Mouse (Mus musculus): ENCODE measurements around the gene Map3k9. TPM values are rescaled to one million over a fixed set of nuclear protein-coding genes. Genes with fewer than 3 reads are reported as not detected.
A peak's percentile ranks its signal among the peaks of the same experiment; 100 is the strongest.

Map3k9 gene
- polyA plus RNA-seq, 1 experiment from 2014 or later: 4.2 TPM

GRCm38 (mm10) chr12:81748021-81748576, 32.9 kb downstream of the Map3k9 start:
- Histone ChIP-seq H3K27me3 (no peaks in the 10 kb centered on the region), H3K4me2 (no peak overlapping the region), H3K36me3 (ENCODE audit: poor library complexity, severe bottlenecking) (peaks cover 8% of the 10 kb centered on the region), H3K4me1 (peaks cover 6% of the 10 kb centered on the region; the same call in 1 of the 2 replicates), H3K9me3 (replicated peaks) (no peaks in the 10 kb centered on the region), H3K27ac (no peak overlapping the region), H3K9ac (no peak overlapping the region), H3K4me3 (no peak overlapping the region)
- no peak for ATAC-seq
- 57% methylated on average over 4 of the region's 4 CpGs for WGBS

- H3K9me3 ChIP-seq (replicated peaks): no peaks in the 10 kb centered on the region
- no peak overlapping the region for H3K27ac ChIP-seq
- H3K4me1 ChIP-seq: peaks cover 6% of the 10 kb centered on the region; the same call in 1 of the 2 replicates
- H3K27me3 ChIP-seq: no peaks in the 10 kb centered on the region
- H3K9ac ChIP-seq: no peak overlapping the region
- H3K4me3 ChIP-seq: no peak overlapping the region
- H3K36me3 ChIP-seq (ENCODE audit: poor library complexity, severe bottlenecking): peaks cover 15% of the 10 kb centered on the region
- no peak for ATAC-seq
- H3K4me2 ChIP-seq: no peak overlapping the region
- WGBS: 78% methylated on average over 9 of the region's 9 CpGs
Measured at GRCm38 (mm10) chr12:81746400-81747024, 34.5 kb downstream of the Map3k9 start.

DNA sequence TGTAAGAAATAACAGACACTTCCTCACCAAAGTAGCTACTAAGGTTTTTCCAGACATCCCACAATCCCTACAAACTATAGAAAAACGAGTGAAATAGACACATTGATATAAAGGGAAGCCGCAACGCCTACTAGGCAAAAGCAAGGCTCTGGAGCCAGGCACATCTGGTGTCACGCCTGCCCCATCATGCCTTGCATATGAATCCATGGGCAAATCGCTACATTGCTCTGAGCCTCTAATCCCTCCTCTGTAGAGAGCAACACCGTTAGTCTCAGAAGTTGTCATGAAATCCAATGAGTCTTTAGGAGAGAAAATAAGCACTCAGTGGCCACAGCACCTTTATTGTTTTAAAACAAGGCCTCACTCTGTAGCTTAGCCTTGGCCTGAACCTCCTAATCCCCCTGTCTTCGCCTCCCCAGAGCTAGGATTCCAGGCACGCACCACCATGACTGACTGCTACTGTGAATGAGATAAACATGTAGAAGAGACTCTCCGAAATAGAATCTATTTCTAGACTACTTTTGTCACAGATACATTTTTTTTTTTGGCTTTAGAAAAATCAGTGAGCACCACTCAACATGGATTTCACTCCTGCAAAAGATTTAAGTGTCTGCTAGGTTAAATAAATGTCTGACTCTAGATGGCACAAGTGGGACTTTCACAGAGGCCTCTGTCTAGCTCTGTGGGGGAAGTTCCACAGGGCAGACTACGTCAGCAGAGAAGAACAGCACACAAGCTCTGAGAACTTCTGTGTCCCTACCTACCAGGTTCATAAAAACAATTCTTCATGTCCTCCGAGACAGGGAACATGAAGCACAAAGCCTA, 45.5 kb downstream of the Map3k9 start:
- no peak overlapping the region for H3K27ac ChIP-seq
- H3K27me3 ChIP-seq: no peaks in the 10 kb centered on the region
- peaks cover 52% of the 10 kb centered on the region for H3K36me3 ChIP-seq (ENCODE audit: poor library complexity, severe bottlenecking)
- no peak for ATAC-seq
- H3K4me1 ChIP-seq: no peaks in the 10 kb centered on the region
- H3K4me3 ChIP-seq: no peak overlapping the region
- no peak overlapping the region for H3K4me2 ChIP-seq
- 70% methylated on average over 11 of the region's 11 CpGs for WGBS
- no peaks in the 10 kb centered on the region for H3K9me3 ChIP-seq (replicated peaks)
- no peak overlapping the region for H3K9ac ChIP-seq

DNA sequence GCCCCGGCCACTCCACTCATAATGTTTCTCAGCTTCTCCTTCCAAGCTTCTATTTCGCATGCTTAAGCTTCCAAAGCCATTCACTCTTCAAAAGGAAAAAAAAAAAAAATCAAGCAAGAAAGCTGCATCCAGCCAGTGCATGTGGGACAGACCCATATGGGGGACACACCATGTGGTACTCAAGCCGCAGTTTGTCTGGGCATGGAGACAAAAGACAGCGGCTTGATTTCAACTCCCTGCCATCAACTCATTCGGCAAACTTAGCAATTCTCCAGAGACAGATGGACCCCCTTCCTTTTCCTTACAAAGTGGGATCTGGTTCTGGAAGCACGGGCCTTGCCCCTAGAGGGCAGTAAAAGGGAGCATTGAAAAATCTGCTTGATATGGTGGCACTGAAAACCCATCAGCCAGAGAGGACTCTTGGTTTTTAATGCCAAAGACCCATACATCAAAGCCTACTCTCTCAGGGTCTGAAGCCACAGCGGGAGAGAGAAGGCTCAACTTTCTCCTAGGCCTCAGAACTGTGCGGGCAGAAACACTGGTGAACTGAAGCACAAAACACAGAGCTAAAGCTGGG, 54.6 kb downstream of the Map3k9 start:
- Histone ChIP-seq H3K9ac (no peak overlapping the region), H3K27me3 (no peaks in the 10 kb centered on the region), H3K36me3 (ENCODE audit: poor library complexity, severe bottlenecking) (peaks cover 70% of the 10 kb centered on the region), H3K4me2 (no peak overlapping the region), H3K27ac (no peak overlapping the region), H3K4me3 (no peak overlapping the region), H3K4me1 (no peaks in the 10 kb centered on the region), H3K9me3 (replicated peaks) (no peaks in the 10 kb centered on the region)
- 77% methylated on average over 8 of the region's 8 CpGs for WGBS
- no peak for ATAC-seq

GRCm38 (mm10) chr12:81724776-81725175, 56.2 kb downstream of the Map3k9 start:
- Histone ChIP-seq H3K4me1 (no peaks in the 10 kb centered on the region), H3K4me3 (no peak overlapping the region), H3K4me2 (no peak overlapping the region), H3K9ac (no peak overlapping the region), H3K9me3 (replicated peaks) (no peaks in the 10 kb centered on the region), H3K27me3 (no peaks in the 10 kb centered on the region), H3K27ac (no peak overlapping the region), H3K36me3 (ENCODE audit: poor library complexity, severe bottlenecking) (peaks cover 65% of the 10 kb centered on the region)
- ATAC-seq: no peak
- 95% methylated on average over 6 of the region's 6 CpGs for WGBS

DNA sequence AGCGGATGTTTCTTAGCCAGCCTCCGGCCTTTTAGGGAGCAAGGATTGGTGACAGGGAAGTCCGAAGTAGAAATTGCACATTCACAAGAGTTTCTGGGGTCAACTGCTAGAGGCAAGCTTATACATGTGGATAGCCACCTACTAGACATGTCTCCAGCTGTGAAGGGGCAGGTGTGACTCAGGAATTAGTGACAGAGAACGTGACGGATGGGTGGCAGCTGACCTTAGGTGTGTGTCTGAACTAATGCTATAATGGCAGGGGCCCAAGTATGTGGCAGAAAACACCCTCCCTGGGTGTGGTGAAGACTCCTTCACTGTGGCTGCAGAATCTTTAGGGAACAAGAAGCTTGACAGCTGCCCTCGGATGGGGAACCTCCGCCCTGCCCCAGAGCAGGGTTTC, 57.6 kb downstream of the Map3k9 start:
- 95% methylated on average over 7 of the region's 7 CpGs for WGBS
- Histone ChIP-seq H3K4me1 (no peaks in the 10 kb centered on the region), H3K27me3 (no peaks in the 10 kb centered on the region), H3K9ac (no peak overlapping the region), H3K27ac (no peak overlapping the region), H3K4me3 (no peak overlapping the region), H3K9me3 (replicated peaks) (no peaks in the 10 kb centered on the region), H3K4me2 (no peak overlapping the region), H3K36me3 (ENCODE audit: poor library complexity, severe bottlenecking) (peaks cover 55% of the 10 kb centered on the region)
- ATAC-seq: no peak

DNA sequence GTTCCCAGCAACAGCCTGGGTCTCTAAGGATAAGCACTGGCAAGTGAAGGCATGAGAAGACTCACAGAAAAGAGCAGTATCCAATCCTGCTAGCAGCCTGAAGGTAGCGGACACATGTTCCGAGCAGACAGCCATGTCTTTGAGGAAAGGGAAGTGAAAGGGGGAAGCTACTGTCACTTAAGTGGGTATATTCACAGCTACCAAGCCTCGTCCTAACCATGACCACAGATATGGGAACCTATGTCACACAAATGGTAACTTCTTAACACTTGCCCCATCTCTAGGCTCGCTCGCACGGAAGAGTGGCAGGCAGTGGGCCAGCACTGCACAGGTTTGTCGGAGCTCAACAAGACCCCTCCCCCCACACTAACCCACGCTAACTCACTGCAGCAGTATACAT, 61.3 kb downstream of the Map3k9 start:
- no peak overlapping the region for H3K4me3 ChIP-seq
- peaks cover 35% of the 10 kb centered on the region for H3K36me3 ChIP-seq (ENCODE audit: poor library complexity, severe bottlenecking)
- no peak overlapping the region for H3K27ac ChIP-seq
- WGBS: 93% methylated on average over 8 of the region's 8 CpGs
- no peak overlapping the region for H3K4me2 ChIP-seq
- H3K4me1 ChIP-seq: peaks cover 6% of the 10 kb centered on the region; the same call in 1 of the 2 replicates
- H3K9ac ChIP-seq: no peak overlapping the region
- no peak for ATAC-seq
- H3K27me3 ChIP-seq: no peaks in the 10 kb centered on the region
- no peaks in the 10 kb centered on the region for H3K9me3 ChIP-seq (replicated peaks)

- H3K27me3 ChIP-seq: no peaks in the 10 kb centered on the region
- H3K9ac ChIP-seq: no peak overlapping the region
- peaks cover 29% of the 10 kb centered on the region for H3K36me3 ChIP-seq (ENCODE audit: poor library complexity, severe bottlenecking)
- H3K9me3 ChIP-seq (replicated peaks): no peaks in the 10 kb centered on the region
- H3K27ac ChIP-seq: no peak overlapping the region
- WGBS: 84% methylated on average over 5 of the region's 5 CpGs
- H3K4me1 ChIP-seq: peaks cover 9% of the 10 kb centered on the region; the same call in 1 of the 2 replicates
- no peak for ATAC-seq
- no peak overlapping the region for H3K4me3 ChIP-seq
- no peak overlapping the region for H3K4me2 ChIP-seq
Measured at GRCm38 (mm10) chr12:81719161-81719560, 61.8 kb downstream of the Map3k9 start.

DNA sequence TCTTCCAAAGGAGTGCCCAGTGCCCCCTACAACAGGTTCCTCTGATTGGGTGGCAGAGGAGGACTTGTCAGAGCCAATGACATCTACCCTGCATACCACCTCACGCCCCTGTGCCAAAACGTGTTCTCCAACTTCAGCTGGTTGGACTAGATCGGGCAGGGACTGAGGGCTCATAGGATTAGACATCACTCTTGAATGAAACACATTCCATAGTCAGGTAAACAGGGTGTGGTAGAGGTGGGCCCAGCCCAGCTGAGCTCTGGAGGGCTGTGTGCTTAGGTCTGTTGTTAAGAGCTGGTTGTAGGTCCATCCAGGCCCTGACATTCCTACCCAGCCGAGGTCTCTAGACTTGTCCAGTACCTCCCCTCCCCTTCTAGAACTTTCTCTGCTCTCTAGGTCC, 68.4 kb downstream of the Map3k9 start:
- H3K4me3 ChIP-seq: no peak overlapping the region
- H3K27ac ChIP-seq: no peak overlapping the region
- ATAC-seq: no peak
- H3K4me2 ChIP-seq: no peak overlapping the region
- 88% methylated on average over 4 of the region's 4 CpGs for WGBS
- no peaks in the 10 kb centered on the region for H3K27me3 ChIP-seq
- H3K36me3 ChIP-seq (ENCODE audit: poor library complexity, severe bottlenecking): no peaks in the 10 kb centered on the region
- H3K4me1 ChIP-seq: peaks cover 10% of the 10 kb centered on the region; the same call in 1 of the 2 replicates
- H3K9me3 ChIP-seq (replicated peaks): no peaks in the 10 kb centered on the region; the same call in 1 of the 2 replicates
- no peak overlapping the region for H3K9ac ChIP-seq

- no peak overlapping the region for H3K4me3 ChIP-seq
- H3K4me1 ChIP-seq: no peaks in the 10 kb centered on the region
- no peak overlapping the region for H3K27ac ChIP-seq
Measured at GRCm38 (mm10) chr12:81702903-81703302, 78.1 kb downstream of the Map3k9 start.

GRCm38 (mm10) chr12:81698011-81698410, 83.0 kb downstream of the Map3k9 start:
- no peak overlapping the region for H3K27ac ChIP-seq
- H3K4me3 ChIP-seq: no peak overlapping the region
- no peaks in the 10 kb centered on the region for H3K27me3 ChIP-seq
- no peak overlapping the region for H3K9ac ChIP-seq
- H3K9me3 ChIP-seq (replicated peaks): no peaks in the 10 kb centered on the region
- H3K4me1 ChIP-seq: no peaks in the 10 kb centered on the region
- ATAC-seq: no peak
- WGBS: 43% methylated on average over 4 of the region's 4 CpGs
- H3K36me3 ChIP-seq (ENCODE audit: poor library complexity, severe bottlenecking): no peaks in the 10 kb centered on the region
- H3K4me2 ChIP-seq: no peak overlapping the region

More at GRCm38 (mm10) chr12:81702903-81703302, 78.1 kb downstream of the Map3k9 start:
- H3K9ac ChIP-seq: no peak overlapping the region
- ATAC-seq: peak; percentile 38; the same call in 1 of the 2 replicates
- peaks cover 6% of the 10 kb centered on the region for H3K9me3 ChIP-seq (replicated peaks)
- H3K27me3 ChIP-seq: no peaks in the 10 kb centered on the region
- no peaks in the 10 kb centered on the region for H3K36me3 ChIP-seq (ENCODE audit: poor library complexity, severe bottlenecking)
- H3K4me2 ChIP-seq: no peak overlapping the region
- 7% methylated on average over 1 of the region's 1 CpGs for whole genome bisulfite sequencing

GRCm38 (mm10) chr12:81691177-81691730, 89.7 kb downstream of the Map3k9 start:
- 59% methylated on average over 8 of the region's 8 CpGs for WGBS
- H3K9ac ChIP-seq: no peak overlapping the region
- ATAC-seq: no peak

More at GRCm38 (mm10) chr12:81691177-81691730, 89.7 kb downstream of the Map3k9 start:
- H3K27ac ChIP-seq: no peak overlapping the region
- H3K4me3 ChIP-seq: no peak overlapping the region
- no peak overlapping the region for H3K4me2 ChIP-seq
- H3K36me3 ChIP-seq (ENCODE audit: poor library complexity, severe bottlenecking): no peaks in the 10 kb centered on the region
- H3K4me1 ChIP-seq: peaks cover 11% of the 10 kb centered on the region
- H3K27me3 ChIP-seq: no peaks in the 10 kb centered on the region
- H3K9me3 ChIP-seq (replicated peaks): no peaks in the 10 kb centered on the region

Data from forebrain, embryonic 13.5 days (tissue).